Mouse (Mus musculus): ENCODE measurements around the gene Usp44.

The Usp44 gene

DNA sequence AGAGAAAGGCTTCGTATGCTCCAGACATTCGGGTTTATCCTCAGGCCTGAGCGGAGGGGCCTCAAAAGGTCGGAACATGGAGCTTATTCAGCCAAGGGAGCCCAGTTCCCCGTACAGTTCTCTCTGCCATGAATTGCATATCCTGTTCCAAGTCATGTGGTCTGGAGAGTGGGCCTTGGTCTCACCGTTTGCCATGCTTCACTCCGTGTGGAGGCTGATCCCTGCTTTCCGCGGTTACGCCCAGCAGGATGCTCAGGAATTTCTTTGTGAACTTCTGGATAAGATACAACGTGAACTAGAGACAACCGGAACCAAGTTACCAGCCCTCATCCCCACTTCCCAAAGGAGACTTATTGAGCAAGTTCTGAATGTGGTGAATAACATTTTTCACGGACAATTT, 15.4 kb downstream of the Usp44 start:
- DNase-seq (ENCODE audit: low read depth, low spot score): no peak

DNA sequence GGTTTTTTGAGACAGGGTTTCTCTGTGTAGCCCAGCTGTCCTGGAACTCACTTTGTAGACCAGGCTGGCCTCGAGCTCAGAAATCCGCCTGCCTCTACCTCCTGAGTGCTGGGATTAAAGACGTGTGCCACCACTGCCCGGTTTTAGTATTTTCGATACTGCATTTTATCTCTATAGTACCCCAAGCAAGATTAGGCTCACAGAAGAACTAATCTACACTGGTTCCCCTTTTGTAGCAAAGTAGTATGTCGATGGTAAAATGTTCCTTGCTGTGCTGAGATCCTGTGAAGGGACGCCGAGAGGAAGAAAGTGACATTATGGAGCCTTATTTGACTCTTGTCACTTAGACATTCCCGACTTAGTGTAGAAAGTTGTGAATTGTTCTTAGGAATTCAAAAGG, 23.8 kb downstream of the Usp44 start:
- DNase-seq (ENCODE audit: low read depth, low spot score): no peak

DNA sequence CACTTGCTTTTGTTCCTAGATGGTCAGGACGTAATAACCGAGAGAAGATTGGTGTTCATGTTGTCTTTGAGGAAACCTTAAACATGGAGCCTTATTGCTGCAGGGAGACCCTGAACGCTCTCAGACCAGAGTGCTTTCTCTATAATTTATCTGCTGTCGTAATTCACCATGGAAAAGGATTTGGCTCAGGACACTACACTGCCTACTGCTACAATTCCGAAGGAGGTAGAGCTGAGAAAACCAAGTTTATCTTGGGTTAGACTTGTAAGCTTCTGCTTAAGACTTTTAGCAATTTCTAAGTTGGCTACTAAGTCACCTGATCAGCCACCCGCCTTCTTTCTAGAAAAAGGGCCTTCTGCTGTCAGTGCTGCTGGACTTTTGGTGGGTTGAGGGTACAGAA, 24.7 kb downstream of the Usp44 start:
- no peak for DNase-seq (ENCODE audit: low read depth, low spot score)

DNA sequence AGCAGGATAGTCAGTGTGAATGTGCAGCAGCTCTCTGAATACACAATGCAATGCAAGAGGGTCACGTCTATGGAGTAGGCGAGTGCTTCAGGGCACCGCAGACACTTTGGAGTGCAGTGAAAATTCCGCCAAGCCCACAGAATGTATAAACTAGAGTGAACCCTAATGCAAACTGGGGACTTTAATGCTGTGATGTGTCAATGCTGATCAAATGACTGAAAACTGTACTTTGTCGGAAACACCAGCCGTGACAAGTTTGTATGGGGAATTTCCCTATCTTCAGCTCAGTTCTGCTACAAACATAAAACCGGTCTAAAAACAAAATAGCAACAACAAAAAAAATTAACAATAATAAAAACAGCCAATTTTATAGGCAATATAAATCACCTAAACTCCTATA, 37.0 kb downstream of the Usp44 start:
- no peak for DNase-seq (ENCODE audit: low read depth, low spot score)

DNA sequence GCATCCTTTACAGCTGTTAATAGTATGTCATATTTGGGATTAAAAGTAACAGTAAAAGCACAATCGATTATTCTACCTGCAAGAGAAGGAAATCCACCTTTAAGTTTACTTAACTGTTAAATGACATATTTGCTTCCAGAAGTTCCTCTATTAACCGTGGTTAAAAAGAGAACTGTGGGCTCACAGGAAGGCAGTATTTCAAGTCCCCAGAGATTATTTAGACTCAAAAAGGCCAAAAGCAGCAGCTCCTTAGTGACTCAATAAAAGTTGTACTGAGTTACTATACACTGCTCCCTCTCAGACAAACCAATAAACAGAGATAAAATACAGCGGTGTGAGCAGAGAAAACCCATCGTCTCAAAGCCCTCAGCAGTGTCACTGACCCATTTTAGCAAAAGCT, 37.5 kb downstream of the Usp44 start:
- DNase-seq (ENCODE audit: low read depth, low spot score): no peak

DNA sequence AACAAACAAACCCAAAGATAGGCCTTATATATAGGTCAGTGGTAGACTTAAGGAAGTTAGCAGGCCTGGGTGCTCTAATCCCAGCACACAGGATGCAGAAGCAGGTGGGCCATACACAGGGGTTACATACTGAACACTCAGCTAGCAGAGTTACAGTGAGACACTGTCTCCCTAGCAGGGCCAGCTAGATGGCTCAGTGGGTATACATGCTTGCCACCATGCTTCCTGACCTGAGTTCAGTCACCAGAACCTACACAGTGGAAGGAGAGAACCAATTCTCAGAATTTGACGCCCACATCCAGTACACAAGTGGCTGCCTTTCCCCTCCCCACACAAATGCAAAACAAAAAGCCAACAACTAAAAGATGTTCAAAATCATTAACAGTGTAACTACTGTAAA, 45.4 kb downstream of the Usp44 start:
- DNase-seq (ENCODE audit: low read depth, low spot score): no peak

DNA sequence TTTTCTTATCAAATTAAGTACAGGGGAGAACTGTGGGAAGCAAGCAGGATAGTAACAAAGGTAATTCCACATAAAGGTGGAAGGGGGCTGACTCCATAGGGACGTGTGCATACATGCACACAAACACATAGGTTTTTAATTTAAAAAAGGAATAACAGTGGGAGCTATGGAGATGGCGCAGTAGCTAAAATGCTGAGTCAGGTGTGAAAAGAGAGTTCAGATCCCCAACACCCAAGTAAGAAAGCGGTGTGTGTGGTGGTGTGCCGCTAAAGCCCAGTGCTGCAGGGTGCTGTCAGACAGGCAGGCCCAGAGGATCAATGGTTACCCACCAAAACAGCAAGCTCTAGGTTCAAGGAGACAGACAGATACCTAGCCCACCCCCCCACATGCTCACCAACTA, 47.4 kb downstream of the Usp44 start:
- DNase-seq (ENCODE audit: low read depth, low spot score): no peak

DNA sequence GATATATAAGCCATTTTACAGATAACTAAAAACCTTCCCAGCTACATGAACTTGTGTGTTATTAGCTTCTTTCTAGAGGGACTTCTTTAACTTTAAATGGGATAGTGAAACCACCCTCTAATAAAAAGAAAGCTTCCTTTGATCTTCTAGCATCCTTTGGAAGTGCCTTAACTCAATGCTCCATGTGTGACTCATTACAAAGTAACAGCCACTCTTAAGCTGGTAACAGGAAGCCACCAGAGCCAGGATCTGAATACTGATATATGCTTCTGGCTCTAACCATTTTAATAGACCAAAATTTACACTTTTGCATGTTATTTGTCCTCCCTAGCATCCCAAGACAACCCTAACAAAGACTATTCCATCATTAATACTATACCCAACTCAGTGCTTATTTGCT, 50.6 kb downstream of the Usp44 start:
- no peak for DNase-seq (ENCODE audit: low read depth, low spot score)

DNA sequence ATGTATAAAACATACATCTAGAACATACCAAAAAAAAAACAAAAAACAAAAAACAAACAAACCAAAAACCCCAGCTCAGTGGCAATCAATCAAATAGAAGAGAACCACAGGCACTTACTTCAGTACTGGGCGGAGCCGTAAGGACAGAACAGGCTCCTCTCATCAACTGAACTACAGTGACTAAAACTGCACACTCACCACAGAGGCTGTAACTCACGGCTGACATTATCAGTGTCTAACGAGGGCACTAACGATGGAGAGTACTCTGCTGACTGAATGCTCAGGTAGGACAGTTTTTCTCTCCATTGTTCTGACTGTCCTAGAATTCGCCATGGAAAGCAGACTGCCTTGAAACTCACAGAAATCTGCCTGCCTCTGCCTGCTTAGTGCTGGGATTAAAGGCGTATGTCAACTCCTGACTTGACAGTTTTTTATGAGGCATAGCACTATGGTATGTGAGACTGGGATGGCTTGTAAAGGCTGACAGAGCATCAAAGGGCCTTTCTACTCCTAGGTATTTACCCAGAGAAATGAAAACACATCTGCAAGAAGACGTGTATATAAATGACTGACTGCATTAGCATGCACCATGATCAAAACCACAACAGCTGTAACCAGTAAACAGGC, 51.5 kb downstream of the Usp44 start:
- DNase-seq (ENCODE audit: low read depth, low spot score): no peak

DNA sequence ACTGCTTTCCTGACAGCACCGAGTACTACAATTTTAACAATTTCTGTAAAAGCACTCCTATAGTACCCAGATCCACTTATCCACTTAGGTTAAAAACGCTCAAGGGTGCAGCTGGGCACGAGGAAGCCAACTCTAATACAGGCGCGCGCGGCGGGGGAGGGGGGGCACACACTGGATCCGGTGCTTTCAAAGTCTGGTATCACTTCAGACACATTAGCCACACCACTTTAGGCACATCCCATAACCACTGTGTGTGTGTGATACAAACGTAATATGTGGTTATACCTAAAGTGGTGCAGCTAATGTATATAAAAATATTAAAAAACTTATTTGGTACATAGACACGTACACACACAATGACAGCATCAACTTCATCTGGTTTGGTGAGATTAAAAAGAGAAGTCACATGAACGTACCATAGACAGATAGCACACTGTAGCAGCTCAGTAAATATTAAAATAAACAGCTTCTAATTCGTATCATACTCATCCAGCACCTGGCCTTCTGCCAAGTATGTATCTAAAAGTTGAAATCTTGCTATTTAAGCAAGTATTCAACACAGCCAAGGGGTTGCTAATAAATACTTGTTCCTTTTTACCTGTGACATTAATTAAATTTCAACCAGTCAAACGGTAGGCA, 54.6 kb downstream of the Usp44 start:
- DNase-seq (ENCODE audit: low read depth, low spot score): no peak

DNA sequence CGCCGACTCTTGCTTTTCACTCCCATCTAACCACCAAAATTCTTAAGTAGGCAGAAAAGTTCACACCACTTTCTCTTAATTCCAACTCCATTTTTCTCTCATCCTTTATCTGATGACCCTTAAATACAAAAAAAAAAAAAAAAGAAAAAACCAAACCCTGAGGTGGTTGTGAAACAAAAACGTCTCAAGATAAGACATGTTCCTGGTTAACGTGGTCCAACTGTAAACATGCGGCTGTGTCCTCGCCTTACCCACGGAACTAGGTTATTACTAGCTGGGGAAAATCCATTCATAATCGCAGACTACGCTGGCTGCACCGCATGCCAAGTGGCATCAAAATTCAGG, 57.2 kb downstream of the Usp44 start:
- DNase-seq (ENCODE audit: low read depth, low spot score): no peak

DNA sequence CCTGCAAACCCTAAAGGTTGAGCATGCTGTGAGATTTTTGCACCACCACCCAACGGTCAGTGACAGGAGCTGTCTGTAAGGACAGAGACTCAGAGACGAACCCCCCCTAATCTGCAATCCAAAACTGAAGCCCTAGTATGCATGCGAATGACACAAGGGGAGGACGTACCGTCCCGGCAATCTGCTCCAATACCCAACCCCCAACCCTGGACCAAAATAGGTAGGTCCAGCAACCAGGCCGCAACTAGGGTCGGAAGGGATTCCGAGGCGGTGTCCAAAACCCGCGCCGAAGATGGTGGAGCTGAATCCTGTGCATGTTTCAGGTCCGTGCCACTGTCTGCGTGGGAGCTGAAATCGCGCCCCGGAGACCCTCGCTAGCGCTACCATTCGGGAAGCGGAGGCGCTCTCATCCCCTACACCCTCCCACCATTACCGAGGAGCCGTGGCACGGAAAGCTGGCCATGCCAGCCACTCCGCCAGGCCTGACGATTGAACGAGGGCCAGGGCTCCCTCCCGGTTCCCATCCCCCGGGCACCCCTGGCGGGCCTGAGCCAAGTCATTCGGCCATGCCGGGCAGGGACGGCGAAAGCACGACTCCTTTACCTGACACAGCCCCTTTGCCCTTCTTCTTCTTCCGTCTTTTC, 57.7 kb downstream of the Usp44 start:
- peak; percentile 30 for DNase-seq (ENCODE audit: low read depth, low spot score)

DNA sequence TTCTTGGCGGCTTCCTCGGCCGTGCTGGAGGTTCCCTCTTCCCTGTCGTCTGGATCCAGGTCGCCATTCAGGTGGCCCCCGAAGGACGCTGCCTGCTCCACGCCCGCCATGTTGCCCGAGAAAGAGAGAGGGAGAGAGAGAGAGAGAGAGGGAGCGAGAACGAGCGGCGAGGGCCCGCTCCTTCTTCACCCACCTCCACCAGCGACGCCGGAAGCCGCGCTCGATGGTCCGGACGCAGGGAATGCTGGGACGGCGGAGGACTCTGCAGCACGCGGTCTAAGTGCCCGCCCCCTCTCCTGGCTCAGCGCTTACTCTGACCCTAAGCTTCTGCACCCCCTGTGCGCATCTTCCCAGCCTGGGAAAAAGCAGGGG, 58.2 kb downstream of the Usp44 start:
- peak; percentile 92 for DNase-seq (ENCODE audit: low read depth, low spot score)

DNA sequence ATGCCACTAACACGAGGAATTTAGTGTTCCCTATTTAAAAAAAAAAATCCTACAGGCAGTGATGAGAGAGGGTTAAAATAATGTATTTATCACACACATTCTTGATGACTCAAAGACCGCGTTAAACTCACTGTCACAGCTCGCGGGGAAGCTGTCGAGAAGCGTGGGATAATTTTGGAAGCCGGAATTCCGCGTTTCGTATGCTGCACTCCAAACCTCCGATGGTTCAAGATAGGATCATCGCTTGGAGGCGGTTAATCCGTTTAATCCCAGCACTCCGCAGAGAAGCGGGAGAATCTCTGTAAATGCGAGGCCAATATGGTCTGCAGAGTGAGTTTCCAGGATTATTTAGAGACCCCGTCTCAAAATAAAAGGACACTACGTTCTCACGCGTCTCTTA, 58.6 kb downstream of the Usp44 start:
- DNase-seq (ENCODE audit: low read depth, low spot score): no peak

DNA sequence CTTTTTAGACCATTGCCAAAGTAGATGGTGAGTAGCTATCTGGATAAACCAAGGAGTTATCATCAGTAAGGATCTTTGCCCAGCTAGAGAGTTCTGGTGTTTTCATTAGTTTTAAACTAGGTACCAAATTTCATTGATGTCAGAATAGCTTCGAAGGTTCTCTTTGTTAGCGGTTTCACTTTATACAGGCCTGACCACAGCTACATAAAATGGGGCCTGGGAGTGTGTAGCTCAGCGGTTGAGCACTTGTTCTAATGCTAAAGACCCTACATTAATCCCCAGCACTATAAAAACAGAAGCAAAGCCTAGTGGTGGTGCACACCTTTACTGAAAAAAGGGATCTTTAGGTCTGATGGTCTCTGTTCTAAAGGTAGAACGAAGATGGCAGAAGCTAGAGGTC, 59.2 kb downstream of the Usp44 start:
- DNase-seq (ENCODE audit: low read depth, low spot score): no peak

DNA sequence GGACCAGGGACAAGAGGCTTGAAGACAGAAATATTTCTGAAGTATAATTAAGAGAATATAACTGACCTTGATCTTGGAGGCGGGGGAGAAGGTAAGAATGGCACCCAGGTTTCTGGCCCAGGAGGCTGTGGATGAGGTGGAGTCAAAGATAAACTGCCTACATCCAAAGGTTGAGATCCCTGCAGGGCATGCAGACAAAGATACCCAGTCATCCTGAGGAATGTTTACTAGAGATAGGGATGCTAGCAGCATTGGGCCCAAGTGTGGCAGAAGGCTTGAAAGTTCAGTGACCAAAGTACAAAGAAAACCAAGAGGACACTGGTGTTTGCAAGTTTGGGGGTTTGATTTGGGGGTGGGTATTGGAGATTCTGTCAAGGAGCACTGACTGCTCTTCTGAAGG, 59.7 kb downstream of the Usp44 start:
- no peak for DNase-seq (ENCODE audit: low read depth, low spot score)

DNA sequence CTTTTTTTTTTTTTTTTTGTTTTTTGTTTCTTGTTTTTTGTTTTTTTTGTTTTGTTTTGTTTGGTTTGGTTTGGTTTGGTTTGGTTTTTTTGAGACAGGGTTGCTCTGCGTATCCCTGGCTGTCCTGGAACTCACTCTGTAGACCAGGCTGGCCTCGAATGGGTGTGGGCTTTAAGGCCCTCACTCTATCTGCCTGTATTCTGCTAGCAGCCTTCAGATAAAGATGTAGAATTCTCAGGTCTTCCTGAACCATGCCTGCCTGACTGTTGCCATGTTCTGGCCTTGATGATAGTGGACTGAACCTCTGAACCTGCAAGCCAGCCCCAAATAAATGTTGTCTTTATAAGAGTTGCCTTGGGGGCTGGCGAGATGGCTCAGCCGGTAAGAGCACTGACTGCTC, 61.2 kb downstream of the Usp44 start:
- no peak for DNase-seq (ENCODE audit: low read depth, low spot score)

DNA sequence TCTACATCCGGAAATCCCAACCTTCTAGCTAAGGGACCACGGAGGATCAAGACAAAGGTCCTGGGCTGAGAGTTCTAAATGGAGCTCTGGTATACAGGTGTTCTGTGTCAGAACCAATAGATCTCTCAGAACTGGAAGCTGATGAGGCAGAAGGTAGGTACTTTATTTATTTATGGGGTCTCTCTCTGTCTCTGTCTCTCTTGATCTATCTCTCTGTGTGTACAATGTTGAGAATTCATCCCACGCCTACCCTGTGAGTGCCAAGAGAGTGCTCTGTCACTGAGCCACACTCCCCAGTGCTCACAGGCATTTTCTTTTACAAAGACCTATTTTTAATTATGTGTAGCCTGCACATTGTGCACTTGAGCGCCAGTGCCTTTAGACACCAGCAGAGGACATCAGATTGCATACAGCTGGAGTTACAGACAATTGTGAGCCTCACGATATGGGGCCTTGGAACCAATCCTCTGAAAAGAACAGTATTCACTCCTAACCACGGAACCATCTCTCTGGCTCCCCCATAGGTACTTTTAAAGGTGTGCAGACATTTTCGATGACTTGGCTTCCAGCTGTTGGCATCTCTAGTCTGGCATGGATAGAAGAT, 65.8 kb downstream of the Usp44 start, which contains the start of gene Metap2:
Gene Metap2, minus strand, starts transcription at position 51 of the 604 bp plus-strand sequence.
- no peak for DNase-seq (ENCODE audit: low read depth, low spot score)

DNA sequence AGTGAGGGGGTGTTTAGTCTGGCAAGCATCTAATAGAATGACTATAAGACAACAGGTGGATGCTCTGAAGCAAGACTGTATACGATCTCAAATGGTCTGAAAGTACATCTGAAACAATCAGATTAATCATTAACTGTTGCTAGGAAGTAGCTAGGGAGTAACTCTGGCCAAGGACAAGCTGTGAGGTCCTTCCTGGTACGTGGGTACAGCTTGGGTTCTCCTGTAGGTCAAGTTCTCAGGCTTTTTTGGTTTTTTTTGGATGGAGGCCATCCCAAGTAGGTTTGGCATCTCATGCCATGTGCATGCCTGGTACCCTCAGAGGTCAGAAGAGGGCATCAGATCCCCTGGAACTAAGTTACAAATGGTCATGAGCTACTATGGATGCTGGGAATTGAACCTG, 67.9 kb downstream of the Usp44 start:
- no peak for DNase-seq (ENCODE audit: low read depth, low spot score)

DNA sequence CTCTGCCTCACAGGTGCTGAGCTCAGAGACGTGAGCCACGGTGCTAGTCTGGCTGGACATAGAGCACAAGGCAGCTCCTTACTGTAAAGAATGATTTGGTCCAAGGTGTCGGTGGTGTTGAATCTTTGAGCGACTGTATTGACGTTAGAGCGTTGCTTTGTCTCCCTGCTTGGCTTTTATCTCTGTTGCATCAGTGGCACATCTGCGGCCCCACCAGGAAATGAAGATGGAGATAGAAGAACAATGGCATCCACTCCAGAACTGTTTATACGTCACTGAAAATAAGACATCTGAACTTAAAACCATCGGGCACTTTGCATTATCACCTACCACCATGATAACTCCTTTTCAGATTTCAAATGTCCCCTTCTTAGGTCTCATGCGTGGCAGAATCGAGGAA, 68.6 kb downstream of the Usp44 start:
- no peak for DNase-seq (ENCODE audit: low read depth, low spot score)

DNA sequence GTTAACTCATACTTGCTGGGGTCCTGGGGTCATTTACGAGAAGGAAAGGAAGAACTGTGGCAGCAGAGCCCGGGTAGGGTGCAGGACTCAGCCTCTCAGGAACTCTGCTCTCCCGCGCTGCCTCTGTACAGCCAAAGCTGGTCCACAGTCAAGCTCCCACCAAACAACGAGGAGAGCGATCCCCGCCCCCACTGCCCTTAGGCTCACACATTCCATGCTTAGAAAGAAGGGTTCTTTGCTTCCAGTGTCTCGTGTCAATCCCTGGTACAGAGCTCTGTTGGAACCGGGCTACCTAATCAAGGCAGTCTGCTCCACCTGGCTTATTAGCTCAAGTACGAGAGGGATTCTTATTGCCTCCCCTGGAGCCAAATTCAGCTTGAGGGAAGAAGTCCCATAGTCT, 76.0 kb downstream of the Usp44 start:
- no peak for DNase-seq (ENCODE audit: low read depth, low spot score)

Data from mesoderm, embryonic 11.5 days (tissue).